Mouse (Mus musculus): ENCODE measurements around the gene Wdr48. TPM values are rescaled to one million over a fixed set of nuclear protein-coding genes. Genes with fewer than 3 reads are reported as not detected.

Gene Wdr48
- total and polyA plus RNA-seq, 2 experiments from 2014 or later, result 48.8 to 53.0 TPM

DNA sequence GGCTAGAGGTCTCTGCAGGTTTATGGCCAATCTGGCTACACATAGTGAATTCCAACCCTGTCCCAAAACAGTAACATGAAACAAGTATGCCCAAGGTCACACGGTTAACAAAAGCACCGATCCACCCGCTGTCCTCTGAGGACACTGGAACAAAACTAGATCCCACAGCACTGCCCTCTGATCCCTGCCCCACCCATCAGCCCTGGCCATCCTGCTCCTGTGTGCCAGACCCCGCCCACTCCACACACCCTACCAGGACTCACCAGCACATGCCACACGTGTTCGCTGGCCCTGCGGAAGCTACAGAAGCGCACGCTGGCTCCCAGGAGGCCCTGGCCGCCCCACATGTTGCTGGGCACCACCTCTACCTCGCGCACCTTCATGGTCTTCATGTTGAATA lies 37.7 kb downstream of the Wdr48 start:
- H3K9ac ChIP-seq (replicated peaks; ENCODE audit: low read length, poor library complexity, severe bottlenecking), result no peak overlapping the region
- H3K27ac ChIP-seq (ENCODE audit: low read depth, low read length), result no peak overlapping the region
- no peak for TF ChIP-seq CTCF (IDR thresholded peaks at IDR 0.05)
- 90% methylated on average over 12 of the region's 12 CpGs for WGBS
- no peak overlapping the region for H3K4me3 ChIP-seq (ENCODE audit: low read depth, low read length)
- no peak for ATAC-seq (ENCODE audit: low FRiP score)
- no peaks in the 10 kb centered on the region for H3K9me3 ChIP-seq (ENCODE audit: low read length)
- no peak for DNase-seq (ENCODE audit: low spot score)
- 0 out of 2 replicates have a peak, but pooled peaks cover 4% of the 10 kb centered on the region for H3K4me1 ChIP-seq (ENCODE audit: insufficient read depth, low read length)
- no peaks in the 10 kb centered on the region for H3K27me3 ChIP-seq (ENCODE audit: insufficient read depth, low read length)
- H3K36me3 ChIP-seq (ENCODE audit: insufficient read depth, low read length), result peaks cover 40% of the 10 kb centered on the region
- H3K4me2 ChIP-seq (ENCODE audit: low read depth, low read length, poor library complexity, severe bottlenecking), result no peak overlapping the region

DNA sequence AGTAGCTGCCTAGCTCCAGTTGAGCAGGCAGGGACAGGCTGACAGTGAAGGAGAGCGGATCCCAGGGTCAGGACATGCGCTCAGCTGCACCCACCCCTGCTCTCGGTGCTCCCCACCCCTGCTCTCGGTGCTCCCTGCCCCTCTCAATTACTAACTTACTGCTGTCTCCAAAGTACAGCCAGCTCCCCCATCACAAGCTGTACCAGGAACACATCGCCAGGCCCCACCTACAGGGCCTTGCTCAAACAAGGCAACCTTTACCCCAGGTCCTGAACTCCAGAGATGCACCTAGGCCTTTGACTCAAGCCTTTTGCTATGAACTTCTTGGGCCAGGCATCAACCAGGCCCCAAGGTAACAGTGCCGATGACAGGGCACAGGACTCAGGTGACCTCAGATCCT lies 39.0 kb downstream of the Wdr48 start:
- H3K4me3 ChIP-seq (ENCODE audit: low read depth, low read length), result no peak overlapping the region
- no peak overlapping the region for H3K27ac ChIP-seq (ENCODE audit: low read depth, low read length)
- H3K36me3 ChIP-seq (ENCODE audit: insufficient read depth, low read length), result peaks cover 27% of the 10 kb centered on the region
- H3K4me1 ChIP-seq (ENCODE audit: insufficient read depth, low read length), result 0 out of 2 replicates have a peak, but pooled peaks cover 7% of the 10 kb centered on the region
- no peaks in the 10 kb centered on the region for H3K27me3 ChIP-seq (ENCODE audit: insufficient read depth, low read length)
- no peak for ATAC-seq (ENCODE audit: low FRiP score)
- no peak overlapping the region for H3K9ac ChIP-seq (replicated peaks; ENCODE audit: low read length, poor library complexity, severe bottlenecking)
- no peak overlapping the region for H3K4me2 ChIP-seq (ENCODE audit: low read depth, low read length, poor library complexity, severe bottlenecking)
- DNase-seq (ENCODE audit: low spot score), result no peak
- WGBS, result 94% methylated on average over 6 of the region's 6 CpGs
- TF ChIP-seq CTCF (IDR thresholded peaks at IDR 0.05), result no peak
- H3K9me3 ChIP-seq (ENCODE audit: low read length), result no peaks in the 10 kb centered on the region

DNA sequence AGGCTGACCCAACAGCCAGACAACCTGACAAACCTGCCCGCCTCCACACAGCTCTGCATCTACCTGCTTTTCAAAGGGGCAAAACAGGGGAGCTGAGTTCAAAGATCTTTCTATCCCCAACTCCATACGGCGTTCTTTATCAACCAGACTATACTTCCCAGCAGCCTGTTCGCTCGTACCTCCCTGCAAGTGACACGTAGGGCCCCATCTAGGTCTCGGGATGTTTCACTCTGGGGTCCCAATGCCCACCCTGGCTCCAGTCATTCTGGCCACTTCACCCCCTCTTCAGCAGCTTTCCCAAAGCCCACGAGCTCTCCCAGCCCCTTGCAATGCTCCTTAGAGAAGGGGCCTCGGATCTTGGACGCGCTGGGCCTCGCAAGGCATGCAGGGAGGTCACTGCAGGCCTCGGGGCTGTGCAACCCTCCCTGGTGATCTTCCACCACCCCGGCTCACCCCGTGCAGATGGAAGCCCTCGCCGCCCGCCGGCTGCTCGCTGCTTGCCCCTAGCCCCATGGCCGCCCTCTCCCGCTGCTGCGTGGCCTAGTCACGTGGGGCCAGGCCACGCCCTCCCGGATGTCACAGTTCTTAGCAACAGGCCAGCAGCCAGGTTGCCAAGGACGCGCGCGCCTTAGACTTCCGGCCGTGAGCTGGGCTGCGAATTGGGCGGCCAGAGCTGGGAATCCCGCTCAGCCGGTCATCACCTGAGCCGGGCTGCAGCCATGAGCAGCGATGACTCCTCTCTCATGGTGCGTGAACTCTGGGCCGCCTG lies 42.5 kb downstream of the Wdr48 start, which contains the start of the genes Gorasp1 and Ttc21a:
Gene Gorasp1, minus strand, starts transcription at position 561 of the 769 bp plus-strand sequence.
Gene Ttc21a, plus strand, starts transcription at position 602 of the 769 bp plus-strand sequence.
- Histone ChIP-seq H3K9ac (replicated peaks; ENCODE audit: low read length, poor library complexity, severe bottlenecking) (peak within 1 kb of the TSS; percentile 80), H3K4me1 (ENCODE audit: insufficient read depth, low read length) (0 out of 2 replicates have a peak, but pooled peaks cover 7% of the 10 kb centered on the region), H3K4me2 (ENCODE audit: low read depth, low read length, poor library complexity, severe bottlenecking) (peak within 1 kb of the TSS; percentile 73), H3K27ac (ENCODE audit: low read depth, low read length) (peak within 1 kb of the TSS; percentile 67), H3K36me3 (ENCODE audit: insufficient read depth, low read length) (0 out of 2 replicates have a peak, but pooled peaks cover under 1% of the 10 kb centered on the region), H3K4me3 (ENCODE audit: low read depth, low read length) (peak within 1 kb of the TSS; percentile 56), H3K27me3 (ENCODE audit: insufficient read depth, low read length) (no peaks in the 10 kb centered on the region), H3K9me3 (ENCODE audit: low read length) (no peaks in the 10 kb centered on the region)
- ATAC-seq (ENCODE audit: low FRiP score) (peak; percentile 93), DNase-seq (ENCODE audit: low spot score) (peak; percentile 94)
- under 1% methylated on average over 39 of the region's 40 CpGs for WGBS
- TF ChIP-seq CTCF (IDR thresholded peaks at IDR 0.05), result no peak

DNA sequence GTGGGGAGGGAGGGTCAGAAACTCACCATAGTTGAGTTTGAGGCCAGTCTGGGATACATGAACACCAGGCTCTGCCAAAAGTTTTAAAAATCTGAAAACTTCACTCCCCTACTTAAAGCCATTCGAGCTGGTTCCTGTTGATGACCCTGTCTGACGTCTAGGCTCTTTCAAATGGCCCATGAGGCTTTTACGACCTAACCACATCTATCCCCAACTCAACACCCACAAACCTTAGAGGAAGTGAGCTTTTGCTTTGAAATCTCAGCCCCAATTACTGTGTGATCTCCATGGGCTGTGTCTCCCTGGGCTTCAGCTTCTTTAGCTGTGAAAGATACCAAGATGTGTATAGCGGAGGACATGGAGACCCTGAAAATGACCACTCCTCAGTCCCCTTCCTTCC lies 43.8 kb downstream of the Wdr48 start:
- Histone ChIP-seq H3K9me3 (ENCODE audit: low read length) (no peaks in the 10 kb centered on the region), H3K4me3 (ENCODE audit: low read depth, low read length) (no peak overlapping the region), H3K36me3 (ENCODE audit: insufficient read depth, low read length) (no peaks in the 10 kb centered on the region), H3K27ac (ENCODE audit: low read depth, low read length) (no peak overlapping the region), H3K4me2 (ENCODE audit: low read depth, low read length, poor library complexity, severe bottlenecking) (no peak overlapping the region), H3K9ac (replicated peaks; ENCODE audit: low read length, poor library complexity, severe bottlenecking) (no peak overlapping the region), H3K4me1 (ENCODE audit: insufficient read depth, low read length) (0 out of 2 replicates have a peak, but pooled peaks cover 7% of the 10 kb centered on the region), H3K27me3 (ENCODE audit: insufficient read depth, low read length) (no peaks in the 10 kb centered on the region)
- DNase-seq (ENCODE audit: low spot score) (no peak), ATAC-seq (ENCODE audit: low FRiP score) (no peak)
- WGBS, result 86% methylated on average over 4 of the region's 4 CpGs
- TF ChIP-seq CTCF (IDR thresholded peaks at IDR 0.05), result no peak

DNA sequence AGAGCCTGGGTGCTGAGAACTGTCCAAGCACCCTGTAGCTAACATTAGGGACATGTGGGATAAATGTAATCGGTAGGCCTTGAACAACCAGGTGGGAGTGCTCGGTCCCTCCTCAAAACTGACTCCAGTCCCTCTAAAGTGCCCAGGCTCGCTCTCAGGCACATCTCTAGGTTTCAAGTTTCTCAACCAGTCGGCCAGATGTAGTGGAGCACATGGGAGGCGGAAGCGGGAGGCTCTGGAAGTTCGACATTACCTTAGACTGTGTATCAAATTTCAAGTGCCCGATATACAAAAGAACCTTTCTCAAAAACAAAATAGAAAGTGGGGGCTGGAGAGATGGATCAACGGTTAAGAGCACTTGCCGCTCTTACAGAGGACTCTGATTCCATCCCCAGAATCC lies 45.0 kb downstream of the Wdr48 start:
- Histone ChIP-seq H3K9me3 (ENCODE audit: low read length) (no peaks in the 10 kb centered on the region), H3K36me3 (ENCODE audit: insufficient read depth, low read length) (no peaks in the 10 kb centered on the region), H3K4me1 (ENCODE audit: insufficient read depth, low read length) (0 out of 2 replicates have a peak, but pooled peaks cover 7% of the 10 kb centered on the region), H3K27ac (ENCODE audit: low read depth, low read length) (no peak overlapping the region), H3K4me3 (ENCODE audit: low read depth, low read length) (no peak overlapping the region), H3K27me3 (ENCODE audit: insufficient read depth, low read length) (no peaks in the 10 kb centered on the region), H3K9ac (replicated peaks; ENCODE audit: low read length, poor library complexity, severe bottlenecking) (no peak overlapping the region), H3K4me2 (ENCODE audit: low read depth, low read length, poor library complexity, severe bottlenecking) (no peak overlapping the region)
- no peak for DNase-seq (ENCODE audit: low spot score)
- no peak for TF ChIP-seq CTCF (IDR thresholded peaks at IDR 0.05)
- ATAC-seq (ENCODE audit: low FRiP score), result no peak
- 80% methylated on average over 10 of the region's 10 CpGs for WGBS

DNA sequence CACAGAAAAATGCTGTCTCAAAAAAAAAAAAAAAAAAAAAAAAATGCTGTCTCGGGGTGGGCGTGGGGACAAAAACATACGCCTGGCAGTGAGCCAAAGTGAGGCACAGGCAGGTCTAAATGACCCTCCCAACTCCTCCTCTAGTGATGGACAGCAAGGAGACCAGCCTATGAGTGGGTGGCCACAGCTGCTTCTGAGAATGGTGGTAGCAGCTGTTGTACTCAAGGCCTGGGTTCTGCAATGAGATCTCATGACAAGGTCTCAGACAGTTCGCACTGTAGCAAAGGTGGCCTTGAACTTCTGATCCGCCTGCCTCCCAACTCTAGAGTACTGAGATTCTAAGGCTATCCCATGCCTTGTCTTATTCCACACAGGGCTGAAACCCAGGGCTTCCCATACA lies 46.7 kb downstream of the Wdr48 start:
- H3K9me3 ChIP-seq (ENCODE audit: low read length), result no peaks in the 10 kb centered on the region
- 0 out of 2 replicates have a peak, but pooled peaks cover 3% of the 10 kb centered on the region for H3K4me1 ChIP-seq (ENCODE audit: insufficient read depth, low read length)
- ATAC-seq (ENCODE audit: low FRiP score) (no peak), DNase-seq (ENCODE audit: low spot score) (no peak)
- no peak overlapping the region for H3K9ac ChIP-seq (replicated peaks; ENCODE audit: low read length, poor library complexity, severe bottlenecking)
- TF ChIP-seq CTCF (IDR thresholded peaks at IDR 0.05), result no peak
- 89% methylated on average over 5 of the region's 5 CpGs for WGBS
- H3K4me2 ChIP-seq (ENCODE audit: low read depth, low read length, poor library complexity, severe bottlenecking), result no peak overlapping the region
- H3K4me3 ChIP-seq (ENCODE audit: low read depth, low read length), result no peak overlapping the region
- H3K27me3 ChIP-seq (ENCODE audit: insufficient read depth, low read length), result no peaks in the 10 kb centered on the region
- H3K27ac ChIP-seq (ENCODE audit: low read depth, low read length), result no peak overlapping the region
- H3K36me3 ChIP-seq (ENCODE audit: insufficient read depth, low read length), result no peaks in the 10 kb centered on the region
